Mouse (Mus musculus) kidney, adult 8-10 months (tissue): ENCODE data around the gene Rpp14.
A peak's percentile ranks its signal among the peaks of the same experiment; 100 is the strongest.

Source experiments
- DNase-seq, 2 experiments: peaks; one replicate each; pipeline ENCODE4 v3.0.0; 2022

The Rpp14 gene

GRCm38 (mm10) chr14:8062076-8062475 lies 18.1 kb upstream of the Rpp14 start:
- no peak for DNase-seq

DNA sequence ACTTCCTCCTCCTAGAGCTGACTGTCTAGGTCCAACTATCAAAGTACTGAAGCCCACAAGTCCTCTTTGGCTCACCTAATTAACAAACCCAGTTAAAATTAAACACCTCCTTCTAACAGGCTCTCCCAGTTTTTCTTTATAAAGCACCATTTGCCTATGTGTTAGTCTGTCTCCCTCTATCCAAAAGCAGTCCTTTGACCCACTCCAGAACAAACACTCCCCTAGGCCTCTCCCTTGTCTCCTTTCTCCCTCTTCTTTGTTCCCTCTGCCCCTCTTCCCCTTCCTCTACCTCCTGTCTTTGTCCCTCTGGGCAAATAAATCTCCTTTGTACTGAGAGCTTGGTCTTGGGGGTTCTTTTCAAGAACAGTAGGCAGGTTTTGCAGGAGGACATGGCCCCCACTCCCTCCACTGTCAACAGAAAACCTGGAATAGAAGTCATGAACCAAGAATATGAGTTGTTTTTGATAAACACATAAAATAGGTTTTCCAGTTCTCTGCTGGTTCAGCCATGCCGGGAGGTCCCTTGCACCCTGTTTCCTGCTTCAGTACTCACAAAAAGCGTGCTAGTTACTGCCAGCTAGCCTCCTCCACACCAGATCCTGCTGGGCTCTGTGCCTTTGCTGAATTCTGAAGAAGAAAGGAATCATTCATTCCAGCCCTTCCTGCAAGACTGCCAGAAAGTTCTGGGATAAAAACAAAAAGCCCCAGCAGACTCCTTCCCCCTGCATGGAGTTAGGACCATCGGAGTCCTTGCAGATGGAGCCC lies 17.4 kb upstream of the Rpp14 start:
- no peak for DNase-seq

- no peak for DNase-seq
These were observed 16.1 kb upstream of the Rpp14 start for GRCm38 (mm10) chr14:8063835-8064785.

GRCm38 (mm10) chr14:8080718-8081117 lies 551 bp downstream of the Rpp14 start:
- no peak for DNase-seq

GRCm38 (mm10) chr14:8082949-8083348 lies 2.8 kb downstream of the Rpp14 start:
- DNase-seq: no peak

- DNase-seq: no peak
These were observed 8.8 kb downstream of the Rpp14 start for GRCm38 (mm10) chr14:8089016-8089415.

DNA sequence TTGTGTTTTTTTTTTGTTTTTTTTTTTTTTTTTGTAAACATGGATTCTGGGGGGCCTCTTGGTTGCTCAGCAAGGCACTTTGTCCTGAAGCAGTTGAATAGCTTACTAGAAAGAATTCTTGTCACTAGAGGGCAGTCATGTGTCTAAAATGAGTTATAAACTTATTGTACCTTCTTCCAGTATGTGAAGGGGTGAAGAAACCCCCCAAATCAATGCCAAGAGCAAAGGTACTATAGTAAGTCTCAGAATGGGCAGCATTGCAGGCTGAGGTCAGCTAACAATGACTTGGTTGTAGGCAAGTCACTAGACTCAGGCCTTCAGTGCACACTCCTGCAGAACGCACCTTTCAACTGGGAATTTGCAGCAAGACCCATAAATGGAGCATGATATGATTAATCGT lies 12.4 kb downstream of the Rpp14 start:
- DNase-seq: no peak

GRCm38 (mm10) chr14:8093427-8093826 lies 13.3 kb downstream of the Rpp14 start:
- no peak for DNase-seq

- no peak for DNase-seq
These were observed 14.9 kb downstream of the Rpp14 start for GRCm38 (mm10) chr14:8094931-8095561.

DNA sequence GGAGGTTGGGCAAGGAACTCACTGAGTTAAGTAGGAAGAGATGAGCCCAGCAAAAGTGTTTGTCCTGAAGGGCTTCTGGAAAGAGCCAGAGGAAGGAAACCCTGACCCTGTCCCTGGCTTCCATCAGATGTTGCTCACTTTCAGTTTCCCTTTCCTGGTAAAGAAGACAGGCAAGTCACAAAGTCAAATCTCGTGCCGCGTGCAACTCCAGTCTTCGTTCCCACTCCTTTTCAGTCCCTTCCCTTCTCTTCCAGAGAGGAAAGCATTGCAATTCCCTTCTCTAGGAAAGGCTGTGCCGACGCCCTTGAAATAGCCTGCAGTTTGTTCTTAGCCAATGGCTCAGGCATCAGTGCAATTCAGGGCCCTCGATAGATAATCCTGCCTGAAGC lies 15.4 kb downstream of the Rpp14 start:
- DNase-seq: peak; percentile 24 to 43

GRCm38 (mm10) chr14:8097978-8098686 lies 18.0 kb downstream of the Rpp14 start, which contains the start of gene Pxk:
Gene Pxk, plus strand, starts transcription at chr14:8098211.
- peak; percentile 86 to 92 for DNase-seq

- DNase-seq: no peak
These were observed 18.5 kb downstream of the Rpp14 start for GRCm38 (mm10) chr14:8098687-8098995.

GRCm38 (mm10) chr14:8099561-8100021 lies 19.4 kb downstream of the Rpp14 start:
- DNase-seq: no peak

GRCm38 (mm10) chr14:8101886-8102285 lies 21.7 kb downstream of the Rpp14 start:
- peak in 1 of 2 experiments; percentile 36 for DNase-seq

- DNase-seq: peak; percentile 78 to 87
These were observed 22.5 kb downstream of the Rpp14 start for GRCm38 (mm10) chr14:8102676-8103075.

- DNase-seq: peak in 1 of 2 experiments; percentile 11
These were observed 27.9 kb downstream of the Rpp14 start for GRCm38 (mm10) chr14:8108047-8108446.

- no peak for DNase-seq
These were observed 28.8 kb downstream of the Rpp14 start for GRCm38 (mm10) chr14:8108976-8109375.

DNA sequence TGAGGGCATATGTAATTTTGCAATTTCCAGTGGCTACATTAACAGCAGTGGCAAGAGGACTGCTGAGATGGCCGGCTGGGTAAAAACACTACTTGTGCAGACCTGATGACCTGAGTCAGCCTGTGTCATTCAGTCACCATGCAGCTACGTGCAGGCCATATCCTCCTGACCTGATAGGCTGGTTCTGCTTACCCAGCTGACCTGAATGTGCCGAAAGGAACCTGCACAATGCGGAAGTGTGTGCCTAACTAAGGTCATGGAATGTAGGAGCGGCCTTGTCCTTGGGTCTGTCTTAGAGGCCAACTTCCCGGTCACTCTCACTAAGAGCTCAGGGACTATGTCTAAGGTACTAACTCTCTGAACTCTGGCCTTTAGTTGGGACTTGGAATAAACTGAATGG lies 31.4 kb downstream of the Rpp14 start:
- DNase-seq: peak; percentile 7 to 23

GRCm38 (mm10) chr14:8112036-8112435 lies 31.9 kb downstream of the Rpp14 start:
- DNase-seq: no peak

DNA sequence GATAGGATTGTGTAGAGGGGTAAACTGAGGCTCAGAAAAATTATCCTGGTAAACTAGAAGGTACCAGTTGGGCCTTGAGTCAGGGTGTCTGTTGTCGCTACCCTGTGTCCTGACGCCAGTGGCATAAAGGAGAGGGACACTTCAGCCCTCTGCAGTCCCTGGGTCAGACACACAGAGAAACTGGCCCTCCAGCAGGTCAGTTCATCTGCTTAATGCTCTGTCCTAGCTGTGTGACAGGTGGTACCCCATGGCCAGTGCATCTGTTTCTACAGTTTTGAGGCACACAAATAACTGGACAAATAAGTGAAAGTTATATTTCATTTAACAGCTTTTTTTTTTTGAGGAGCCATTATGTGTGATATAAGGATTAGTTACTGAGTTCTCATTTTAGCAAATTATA lies 33.4 kb downstream of the Rpp14 start:
- no peak for DNase-seq

GRCm38 (mm10) chr14:8114306-8114705 lies 34.1 kb downstream of the Rpp14 start:
- no peak for DNase-seq

- DNase-seq: no peak
These were observed 34.6 kb downstream of the Rpp14 start for GRCm38 (mm10) chr14:8114756-8115155.

GRCm38 (mm10) chr14:8115772-8116171 lies 35.6 kb downstream of the Rpp14 start:
- DNase-seq: no peak
